In genomic region chr8:114882504-114882903, GRCm38 (mm10) we compare ENCODE assay signal across 11 mouse cellular contexts.
DNase-seq lines count a peak whose midpoint lies in the region; ATAC-seq and TF ChIP-seq lines count a peak whose summit lies in the region.
"Had no signal": no experiment of that assay in that cellular context is flagged by ENCODE, and none has a peak within 500 bp of the region (broad histone marks: within the 10 kb centered on the region; RNA-seq: fewer than 3 reads in every experiment).

No protein-coding gene starts in this region.

- no peak for TF ChIP-seq CTCF in lung, postnatal 0 days (IDR thresholded peaks at IDR 0.05)
- no peak for TF ChIP-seq CTCF in lung, adult 2 months (IDR thresholded peaks at IDR 0.05; ENCODE audit: insufficient read depth, low read length)
- no peak for TF ChIP-seq CTCF in stomach, postnatal 0 days (IDR thresholded peaks at IDR 0.05; ENCODE audit: low read depth)

- no peak overlapping the region for H3K4me3 ChIP-seq in lung, postnatal 0 days (ENCODE audit: low read depth, low read length)
- H3K4me3 ChIP-seq in lung, adult 2 months (replicated peaks; ENCODE audit: extremely low read depth, low read depth, low read length) = no peak overlapping the region
- H3K4me3 ChIP-seq in kidney, embryonic 16.5 days (ENCODE audit: low read length) = no peak overlapping the region
- no peak overlapping the region for H3K4me3 ChIP-seq in stomach, postnatal 0 days (ENCODE audit: low read depth, low read length)
- H3K4me3 ChIP-seq: limb, embryonic 15.5 days; midbrain, embryonic 15.5 days had no signal

- no peaks in the 10 kb centered on the region for H3K9me3 ChIP-seq in lung, postnatal 0 days (ENCODE audit: low read length)
- H3K9me3 ChIP-seq in kidney, embryonic 16.5 days (ENCODE audit: low read length) = no peaks in the 10 kb centered on the region
- no peaks in the 10 kb centered on the region for H3K9me3 ChIP-seq in stomach, postnatal 0 days (ENCODE audit: control insufficient read depth, low read length)
- H3K9me3 ChIP-seq: limb, embryonic 15.5 days; midbrain, embryonic 15.5 days had no signal

- TF ChIP-seq EP300 in lung, postnatal 0 days (IDR thresholded peaks at IDR 0.05) = no peak; the same call in 1 of the 2 replicates
- no peak for TF ChIP-seq EP300 in stomach, postnatal 0 days (optimal IDR thresholded peaks at IDR 0.05)

- ATAC-seq in lung, postnatal 0 days = peak; percentile 53
- ATAC-seq in kidney, embryonic 16.5 days (ENCODE audit: low FRiP score, low TSS enrichment) = peak; percentile 79
- peak; percentile 27; the same call in 1 of the 2 replicates for ATAC-seq in stomach, postnatal 0 days (ENCODE audit: low FRiP score, low TSS enrichment)
- ATAC-seq: midbrain, embryonic 15.5 days had no signal

- H3K9ac ChIP-seq in lung, postnatal 0 days (replicated peaks; ENCODE audit: low read depth) = no peak overlapping the region
- H3K9ac ChIP-seq in kidney, embryonic 16.5 days (replicated peaks; ENCODE audit: low read length) = no peak overlapping the region
- H3K9ac ChIP-seq in stomach, postnatal 0 days (ENCODE audit: low read length) = no peak overlapping the region
- H3K9ac ChIP-seq: limb, embryonic 15.5 days; midbrain, embryonic 15.5 days had no signal

- no peaks in the 10 kb centered on the region for H3K27me3 ChIP-seq in lung, postnatal 0 days (replicated peaks; ENCODE audit: insufficient read depth, low read length)
- no peaks in the 10 kb centered on the region for H3K27me3 ChIP-seq in kidney, embryonic 16.5 days (ENCODE audit: insufficient read depth, low read length)
- H3K27me3 ChIP-seq in stomach, postnatal 0 days (ENCODE audit: control insufficient read depth, insufficient read depth, low read length) = no peaks in the 10 kb centered on the region

- peak overlapping the region; percentile 54; the same call in 1 of the 2 replicates for H3K27ac ChIP-seq in lung, postnatal 0 days (ENCODE audit: low read length)
- H3K27ac ChIP-seq in kidney, embryonic 16.5 days (ENCODE audit: low read length) = peak overlapping the region; percentile 49
- H3K27ac ChIP-seq in stomach, postnatal 0 days (replicated peaks) = 0 out of 2 replicates have a peak overlapping the region, but pooled peaks have one; percentile 18
- H3K27ac ChIP-seq: limb, embryonic 15.5 days; midbrain, embryonic 15.5 days had no signal

- no peaks in the 10 kb centered on the region for H3K36me3 ChIP-seq in lung, postnatal 0 days (ENCODE audit: insufficient read depth, low read length)
- H3K36me3 ChIP-seq in kidney, embryonic 16.5 days (ENCODE audit: insufficient read depth, low read length) = no peaks in the 10 kb centered on the region
- H3K36me3 ChIP-seq in stomach, postnatal 0 days (ENCODE audit: control insufficient read depth, insufficient read depth, low read length) = no peaks in the 10 kb centered on the region
- H3K36me3 ChIP-seq: limb, embryonic 15.5 days; midbrain, embryonic 15.5 days had no signal

- no peaks in the 10 kb centered on the region for H3K4me1 ChIP-seq in lung, postnatal 0 days (ENCODE audit: insufficient read depth, low read depth, low read length)
- peaks cover 6% of the 10 kb centered on the region for H3K4me1 ChIP-seq in lung, adult 2 months (ENCODE audit: control insufficient read depth, insufficient read depth, low read length)
- H3K4me1 ChIP-seq in kidney, embryonic 16.5 days (ENCODE audit: insufficient read depth, low read length) = peaks cover 43% of the 10 kb centered on the region
- no peaks in the 10 kb centered on the region for H3K4me1 ChIP-seq in stomach, postnatal 0 days (replicated peaks; ENCODE audit: control insufficient read depth, insufficient read depth)

- 35% methylated on average over 4 of the region's 4 CpGs for WGBS in lung, postnatal 0 days
- WGBS in lung, adult 2 months = 37% methylated on average over 4 of the region's 4 CpGs
- 24% methylated on average over 4 of the region's 4 CpGs for WGBS in kidney, embryonic 16.5 days
- 45% methylated on average over 4 of the region's 4 CpGs for WGBS in stomach, postnatal 0 days

- TF ChIP-seq POLR2A in lung, adult 2 months (IDR thresholded peaks at IDR 0.05; ENCODE audit: borderline replicate concordance, extremely low read depth, low read depth, low read length) = no peak

- no peak overlapping the region for H3K4me2 ChIP-seq in lung, postnatal 0 days (replicated peaks; ENCODE audit: low read depth, low read length)
- no peak overlapping the region for H3K4me2 ChIP-seq in kidney, embryonic 16.5 days (replicated peaks; ENCODE audit: low read depth, low read length)
- no peak overlapping the region for H3K4me2 ChIP-seq in stomach, postnatal 0 days (replicated peaks; ENCODE audit: low read depth)
- H3K4me2 ChIP-seq: limb, embryonic 15.5 days; midbrain, embryonic 15.5 days had no signal

- peak; percentile 16 to 23 for DNase-seq in cerebellum, postnatal 25 days
- no peak for DNase-seq in cerebellum, adult 9-10 months
- DNase-seq in lung, postnatal 0 days (ENCODE audit: low spot score) = peak; percentile 49
- no peak for DNase-seq in lung, adult 2 months
- DNase-seq in stomach, postnatal 0 days (ENCODE audit: low spot score) = no peak
- DNase-seq in thymus, postnatal 25 days = no peak
- DNase-seq in ovary, postnatal 10 days (ENCODE audit: low spot score) = no peak
- DNase-seq: right cerebral cortex, postnatal 25 days had no signal

Comparison
In these comparisons a context has a peak if more than half of its experiments do, and no peak if none do; other contexts are left out.
1. DNase-seq: peak in cerebellum, postnatal 25 days (2 of 2) and lung, postnatal 0 days (single experiment); none in cerebellum, adult 9-10 months (single experiment), lung, adult 2 months (single experiment), stomach, postnatal 0 days (single experiment), thymus, postnatal 25 days (single experiment) and ovary, postnatal 10 days (single experiment).
2. ATAC-seq: peak in every context shown above with its lines; median percentile 79 in kidney, embryonic 16.5 days; 53 in lung, postnatal 0 days; 27 in stomach, postnatal 0 days.
3. Peak in every context shown above with its lines, with median percentiles within 50 percentile points of each other: H3K27ac ChIP-seq.